Mouse (Mus musculus) CH12.LX (cell line): ENCODE measurements around the gene Aftph. TPM values are rescaled to one million over a fixed set of nuclear protein-coding genes. Genes with fewer than 3 reads are reported as not detected.
A peak's percentile ranks its signal among the peaks of the same experiment; 100 is the strongest.

ENCODE experiments used
- DNase-seq: peaks from one replicate; pipeline ENCODE4 v3.0.0-alpha.2; 2013; ENCODE audit errors: extremely low read depth
- H3K27ac ChIP-seq: 2 replicates; pipeline ENCODE4 v1.5.1; 2012; ENCODE audit warnings: low read depth, mild to moderate bottlenecking, control low read depth, moderate library complexity; ENCODE audit not compliant: insufficient read depth
- H3K27me3 ChIP-seq: replicated peaks from 2 replicates; pipeline ENCODE3; 2012; ENCODE audit warnings: inconsistent platforms
- H3K36me3 ChIP-seq, 2 experiments: replicated peaks in 1 of 2; 2 replicates each; pipeline versions ENCODE3 to v1.6.1; 2012; ENCODE audit warnings: inconsistent platforms in 1 of 2, low read length in 1 of 2, mild to moderate bottlenecking in 1 of 2, mixed read lengths in 1 of 2, moderate library complexity in 1 of 2; ENCODE audit not compliant: control insufficient read depth in 1 of 2, insufficient read depth in 1 of 2
- H3K4me1 ChIP-seq, 2 experiments: 2 replicates each; pipeline ENCODE4 v1.6.1; 2012; ENCODE audit warnings: inconsistent platforms in 1 of 2, moderate library complexity in 1 of 2; ENCODE audit not compliant: insufficient read depth in 2 of 2, control insufficient read depth in 1 of 2
- H3K4me2 ChIP-seq: 2 replicates; pipeline ENCODE4 v1.6.1; 2012; ENCODE audit warnings: low read depth, mild to moderate bottlenecking, control low read depth; ENCODE audit not compliant: poor library complexity, insufficient read depth, severe bottlenecking
- H3K4me3 ChIP-seq, 3 experiments: fragments of 150-350 bp in 1 of 3; sonication (generic) in 1 of 3; replicated peaks in 1 of 3; 2 replicates each; pipeline versions ENCODE3 to v1.5.1; 2011 to 2012; ENCODE audit warnings: low read depth in 2 of 3, low read length in 2 of 3, mild to moderate bottlenecking in 2 of 3, moderate library complexity in 2 of 3, control low read depth in 1 of 3, improper control_type of control experiment in 1 of 3, inconsistent platforms in 1 of 3, mixed read lengths in 1 of 3; ENCODE audit not compliant: poor library complexity in 1 of 3
- H3K79me2 ChIP-seq: replicated peaks from 2 replicates; pipeline ENCODE4 v1.6.1; 2012; ENCODE audit warnings: mild to moderate bottlenecking, moderate library complexity; ENCODE audit not compliant: control insufficient read depth, poor library complexity, insufficient read depth, severe bottlenecking; ENCODE audit errors: extremely low read depth
- H3K9ac ChIP-seq: 2 replicates; pipeline ENCODE4 v1.6.1; 2012; ENCODE audit warnings: low read depth, mild to moderate bottlenecking, control low read depth, moderate library complexity; ENCODE audit not compliant: insufficient read depth
- H3K9me3 ChIP-seq: replicated peaks from 2 replicates; pipeline ENCODE3; 2012; ENCODE audit warnings: low read length, inconsistent platforms, mixed read lengths
- CHD2 ChIP-seq: IDR thresholded peaks from 2 replicates; pipeline ENCODE4 v1.6.1; 2011; ENCODE audit warnings: low read length, improper control_type of control experiment
- CTCF ChIP-seq, 2 experiments: IDR thresholded peaks in 1 of 2; conservative IDR thresholded peaks in 1 of 2; 2 replicates each; pipeline ENCODE4 v1.5.1; 2011 to 2012; ENCODE audit warnings: low read depth in 2 of 2, low read length in 2 of 2, improper control_type of control experiment in 1 of 2, inconsistent platforms in 1 of 2, mild to moderate bottlenecking in 1 of 2, moderate library complexity in 1 of 2
- E2F4 ChIP-seq: IDR thresholded peaks from 2 replicates; pipeline ENCODE4 v1.6.1; 2011; ENCODE audit warnings: low read depth, low read length, improper control_type of control experiment; ENCODE audit not compliant: insufficient replicate concordance
- ELF1 ChIP-seq: IDR thresholded peaks from 2 replicates; pipeline ENCODE4 v1.6.1; 2014; ENCODE audit warnings: low read depth, mild to moderate bottlenecking, inconsistent platforms, low read length, improper control_type of control experiment
- EP300 ChIP-seq: IDR thresholded peaks from 2 replicates; pipeline ENCODE4 v1.6.1; 2011; ENCODE audit warnings: low read length, improper control_type of control experiment
- IRF4 ChIP-seq: IDR thresholded peaks from 2 replicates; pipeline ENCODE4 v1.6.1; 2014; ENCODE audit warnings: low read depth, mild to moderate bottlenecking, inconsistent platforms, low read length, improper control_type of control experiment
- JUND ChIP-seq: conservative IDR thresholded peaks from 2 replicates; pipeline ENCODE4 v1.6.1; 2011; ENCODE audit warnings: low read depth, low read length, improper control_type of control experiment
- KAT2A ChIP-seq: IDR thresholded peaks from 2 replicates; pipeline ENCODE4 v1.6.1; 2012; ENCODE audit warnings: low read length, improper control_type of control experiment, inconsistent platforms; ENCODE audit not compliant: insufficient replicate concordance
- MAFK ChIP-seq: IDR thresholded peaks from 2 replicates; pipeline ENCODE4 v1.6.1; 2011; ENCODE audit warnings: low read length, improper control_type of control experiment; ENCODE audit not compliant: insufficient replicate concordance
- MAX ChIP-seq: IDR thresholded peaks from 2 replicates; pipeline ENCODE4 v1.6.1; 2011; ENCODE audit warnings: low read length, improper control_type of control experiment
- MAZ ChIP-seq: IDR thresholded peaks from 2 replicates; pipeline ENCODE4 v1.6.1; 2012; ENCODE audit warnings: low read depth, mild to moderate bottlenecking, inconsistent platforms, low read length, improper control_type of control experiment, moderate library complexity
- MEF2A ChIP-seq: IDR thresholded peaks from 2 replicates; pipeline ENCODE4 v1.6.1; 2014; ENCODE audit warnings: low read depth, mild to moderate bottlenecking, inconsistent platforms, low read length, improper control_type of control experiment, borderline replicate concordance
- MXI1 ChIP-seq: IDR thresholded peaks from 2 replicates; pipeline ENCODE4 v1.6.1; 2011; ENCODE audit warnings: mild to moderate bottlenecking, low read depth, low read length, improper control_type of control experiment
- MYC ChIP-seq: IDR thresholded peaks from 2 replicates; pipeline ENCODE4 v1.6.1; 2011; ENCODE audit warnings: low read depth, mild to moderate bottlenecking, improper control_type of control experiment, low read length
- NELFE ChIP-seq: IDR thresholded peaks from 2 replicates; pipeline ENCODE4 v1.6.1; 2011; ENCODE audit warnings: low read depth, low read length, improper control_type of control experiment
- POLR2A ChIP-seq: IDR thresholded peaks from 2 replicates; pipeline ENCODE4 v1.6.1; 2011; ENCODE audit warnings: low read depth, mild to moderate bottlenecking, improper control_type of control experiment, low read length
- RCOR1 ChIP-seq: conservative IDR thresholded peaks from 2 replicates; pipeline ENCODE4 v1.6.1; 2012; ENCODE audit warnings: low read depth, mild to moderate bottlenecking, inconsistent platforms, low read length, improper control_type of control experiment
- SIN3A ChIP-seq: IDR thresholded peaks from 2 replicates; pipeline ENCODE4 v1.6.1; 2012; ENCODE audit warnings: low read length, improper control_type of control experiment, inconsistent platforms
- SMC3 ChIP-seq: IDR thresholded peaks from 2 replicates; pipeline ENCODE4 v1.6.1; 2011; ENCODE audit warnings: low read depth, low read length, improper control_type of control experiment
- TBP ChIP-seq: conservative IDR thresholded peaks from 2 replicates; pipeline ENCODE4 v1.6.1; 2011; ENCODE audit warnings: low read depth, low read length, improper control_type of control experiment
- ZC3H11A ChIP-seq: IDR thresholded peaks from 2 replicates; pipeline ENCODE4 v1.6.1; 2012; ENCODE audit warnings: low read depth, mild to moderate bottlenecking, inconsistent platforms, low read length, improper control_type of control experiment
- ZKSCAN1 ChIP-seq: IDR thresholded peaks from 2 replicates; pipeline ENCODE4 v1.6.1; 2012; ENCODE audit warnings: low read depth, inconsistent platforms, low read length, improper control_type of control experiment, borderline replicate concordance
- ZMIZ1 ChIP-seq: IDR thresholded peaks from 2 replicates; pipeline ENCODE4 v1.6.1; 2012; ENCODE audit warnings: low read depth, mild to moderate bottlenecking, inconsistent platforms, low read length, improper control_type of control experiment
- ZNF384 ChIP-seq: IDR thresholded peaks from 2 replicates; pipeline ENCODE4 v1.6.1; 2012; ENCODE audit warnings: low read depth, low read length, improper control_type of control experiment, inconsistent platforms
- dilution Hi-C: fragments of 300-500 bp; cut with MboI; formaldehyde crosslinking; loops from 2 replicates; pipeline ENCODE4 v1.14.3; 2020; ENCODE audit warnings: low sequenced_read_pairs; ENCODE audit not compliant: extremely low pct_unique_long_range_greater_than_20kb, extremely low pct_ligation_motif_present
- in situ Hi-C: fragments of 300-500 bp; cut with MboI; formaldehyde crosslinking; loops from 3 replicates; pipeline ENCODE4 v1.14.3; 2019; ENCODE audit warnings: low sequenced_read_pairs, low pct_ligation_motif_present, low pct_unique_long_range_greater_than_20kb, mixed read lengths
- polyA plus RNA-seq: library from polyadenylated mRNA; unstranded; fragments of >175 nt; gene quantifications from 2 replicates; pipeline ENCODE4 v1.2.1, GENCODE M21; 2012; ENCODE audit warnings: low read depth; ENCODE audit not compliant: insufficient read length
- total RNA-seq, 2 experiments: library from RNA; depleted of rRNA; stranded (reverse); fragments of 300-350 nt in 1 of 2; fragments of >200 nt in 1 of 2; gene quantifications; 2 replicates each; pipeline ENCODE4 v1.2.3; 2012 to 2014

The Aftph gene
- total and polyA plus RNA-seq, 3 experiments = 53.7 to 80.0 (median 53.9) TPM

- TF ChIP-seq MAX = peak; percentile 51; the same call in 1 of the 2 replicates
Measured at GRCm38 (mm10) chr11:20741201-20742100, at the start of gene Aftph (continued).

GRCm38 (mm10) chr11:20789015-20789414 lies 47.6 kb upstream of the Aftph start:
- H3K9ac ChIP-seq = no peak overlapping the region
- H3K4me1 ChIP-seq = peaks cover 0 to 2% of the 10 kb centered on the region in 2 experiments; a peak in 1 of 4 replicates
- peaks cover 11% of the 10 kb centered on the region for H3K9me3 ChIP-seq
- dilution Hi-C loops = no loop called here
- no peaks in the 10 kb centered on the region for H3K79me2 ChIP-seq
- DNase-seq = no peak
- in situ Hi-C loops = no loop called here
- H3K4me3 ChIP-seq = no peak overlapping the region
- H3K4me2 ChIP-seq = no peak overlapping the region
- no peak overlapping the region for H3K27ac ChIP-seq
- no peaks in the 10 kb centered on the region for H3K27me3 ChIP-seq
- H3K36me3 ChIP-seq = no peaks in the 10 kb centered on the region
- TF ChIP-seq E2F4 (no peak), ZC3H11A (no peak), MAX (no peak), KAT2A (no peak), MYC (no peak), ZKSCAN1 (no peak), POLR2A (no peak), MAFK (no peak), CTCF (conservative IDR thresholded peaks at IDR 0.05 in 1 of 2, IDR thresholded peaks at IDR 0.05 in 1 of 2; ENCODE audit: low read depth in 2 of 2, low read length in 2 of 2) (no peak)
- TF ChIP-seq, all 38 proteins: peak for 0

GRCm38 (mm10) chr11:20788070-20788469 lies 46.7 kb upstream of the Aftph start:
- dilution Hi-C loops = no loop called here
- H3K4me1 ChIP-seq = no peaks in the 10 kb centered on the region
- no peak for DNase-seq

More at GRCm38 (mm10) chr11:20788070-20788469, 46.7 kb upstream of the Aftph start:
- Histone ChIP-seq H3K9ac (no peak overlapping the region), H3K27me3 (no peaks in the 10 kb centered on the region), H3K4me2 (no peak overlapping the region), H3K9me3 (peaks cover 11% of the 10 kb centered on the region), H3K79me2 (no peaks in the 10 kb centered on the region), H3K27ac (no peak overlapping the region), H3K4me3 (no peak overlapping the region), H3K36me3 (no peaks in the 10 kb centered on the region)
- in situ Hi-C loops = no loop called here
- no peak for TF ChIP-seq TBP
- TF ChIP-seq CHD2 = no peak
- TF ChIP-seq SMC3 = no peak
- TF ChIP-seq ZNF384 = no peak
- no peak for TF ChIP-seq ZKSCAN1
- TF ChIP-seq JUND = no peak
- TF ChIP-seq ELF1 = no peak
- TF ChIP-seq NELFE = no peak
- TF ChIP-seq MEF2A = no peak
- no peak for TF ChIP-seq POLR2A
- no peak for TF ChIP-seq MAZ
- TF ChIP-seq E2F4 = no peak
- no peak for TF ChIP-seq RCOR1
- TF ChIP-seq ZMIZ1 = no peak
- no peak for TF ChIP-seq EP300
- no peak for TF ChIP-seq SIN3A
- no peak for TF ChIP-seq MXI1
- no peak for TF ChIP-seq IRF4
